Mouse (Mus musculus): ENCODE measurements around the gene Fxyd2. TPM values are rescaled to one million over a fixed set of nuclear protein-coding genes. Genes with fewer than 3 reads are reported as not detected.
A peak's percentile ranks its signal among the peaks of the same experiment; 100 is the strongest.

The Fxyd2 gene
- polyA plus RNA-seq, 1 experiment from 2014 or later, result 2.5 TPM

DNA sequence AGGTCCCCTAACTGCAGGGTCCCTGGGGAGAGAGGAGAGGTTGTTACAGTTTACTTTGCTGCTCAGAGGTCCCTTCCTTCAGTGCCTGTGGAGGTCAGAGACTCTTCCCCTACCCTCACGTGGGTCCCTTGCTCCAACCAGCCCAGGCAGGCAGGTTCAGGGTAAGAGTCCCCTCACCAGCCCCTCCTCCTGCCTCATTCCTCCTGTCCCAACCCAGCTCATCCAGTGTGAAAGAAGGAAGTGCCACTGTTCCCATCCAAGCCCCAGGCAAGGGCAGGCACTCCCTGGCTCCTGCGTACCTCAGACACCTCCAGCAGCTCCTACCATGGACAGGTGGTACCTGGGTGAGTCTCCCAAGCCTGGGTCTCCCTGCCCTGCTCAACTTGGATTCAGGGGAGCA lies 3.5 kb downstream of the Fxyd2 start:
- H3K9ac ChIP-seq (ENCODE audit: low read length), result no peak overlapping the region
- H3K27ac ChIP-seq (ENCODE audit: low read length), result no peak overlapping the region
- H3K27me3 ChIP-seq (ENCODE audit: control insufficient read depth, insufficient read depth, low read length), result peaks cover 20% of the 10 kb centered on the region; the same call in 1 of the 2 replicates
- H3K36me3 ChIP-seq (ENCODE audit: control insufficient read depth, insufficient read depth), result no peaks in the 10 kb centered on the region
- H3K9me3 ChIP-seq (replicated peaks; ENCODE audit: control insufficient read depth, low read length), result no peaks in the 10 kb centered on the region
- 0 out of 2 replicates have a peak, but pooled peaks have one; percentile 26 for ATAC-seq (replicated peaks; ENCODE audit: extremely low read depth, insufficient read depth, low FRiP score)
- H3K4me1 ChIP-seq (ENCODE audit: control insufficient read depth, insufficient read depth, low read length), result peaks cover under 1% of the 10 kb centered on the region; the same call in 1 of the 2 replicates
- 36% methylated on average over 2 of the region's 2 CpGs for WGBS
- no peak overlapping the region for H3K4me2 ChIP-seq (ENCODE audit: low read depth, low read length)
- no peak overlapping the region for H3K4me3 ChIP-seq (ENCODE audit: low read length)

DNA sequence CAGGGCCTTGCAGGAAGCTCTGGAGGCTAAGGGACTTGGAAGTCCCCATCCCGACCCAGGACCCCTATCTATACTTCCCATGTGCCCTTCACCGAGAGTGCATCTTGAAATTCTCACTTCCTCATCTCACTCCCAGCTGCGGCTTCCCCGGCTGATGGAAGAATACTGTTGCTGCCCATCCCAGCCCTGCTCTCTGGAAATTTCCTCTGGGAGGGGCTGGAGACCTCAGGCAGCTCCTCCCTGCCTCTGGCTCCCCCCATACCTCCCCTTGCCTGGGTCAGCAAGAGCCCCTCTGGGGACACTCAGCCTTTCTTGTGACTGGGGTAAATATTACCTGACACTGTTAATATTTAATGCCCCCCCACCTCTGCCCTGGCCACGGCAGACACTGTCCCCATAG lies 6.2 kb downstream of the Fxyd2 start:
- 48% methylated on average over 5 of the region's 5 CpGs for WGBS
- no peak overlapping the region for H3K27ac ChIP-seq (ENCODE audit: low read length)
- no peak overlapping the region for H3K4me3 ChIP-seq (ENCODE audit: low read length)
- H3K36me3 ChIP-seq (ENCODE audit: control insufficient read depth, insufficient read depth), result no peaks in the 10 kb centered on the region
- H3K9ac ChIP-seq (ENCODE audit: low read length), result no peak overlapping the region
- peaks cover 3% of the 10 kb centered on the region; the same call in 1 of the 2 replicates for H3K4me1 ChIP-seq (ENCODE audit: control insufficient read depth, insufficient read depth, low read length)
- no peak overlapping the region for H3K4me2 ChIP-seq (ENCODE audit: low read depth, low read length)
- ATAC-seq (replicated peaks; ENCODE audit: extremely low read depth, insufficient read depth, low FRiP score), result no peak
- H3K9me3 ChIP-seq (replicated peaks; ENCODE audit: control insufficient read depth, low read length), result no peaks in the 10 kb centered on the region
- peaks cover 18% of the 10 kb centered on the region; the same call in 1 of the 2 replicates for H3K27me3 ChIP-seq (ENCODE audit: control insufficient read depth, insufficient read depth, low read length)

DNA sequence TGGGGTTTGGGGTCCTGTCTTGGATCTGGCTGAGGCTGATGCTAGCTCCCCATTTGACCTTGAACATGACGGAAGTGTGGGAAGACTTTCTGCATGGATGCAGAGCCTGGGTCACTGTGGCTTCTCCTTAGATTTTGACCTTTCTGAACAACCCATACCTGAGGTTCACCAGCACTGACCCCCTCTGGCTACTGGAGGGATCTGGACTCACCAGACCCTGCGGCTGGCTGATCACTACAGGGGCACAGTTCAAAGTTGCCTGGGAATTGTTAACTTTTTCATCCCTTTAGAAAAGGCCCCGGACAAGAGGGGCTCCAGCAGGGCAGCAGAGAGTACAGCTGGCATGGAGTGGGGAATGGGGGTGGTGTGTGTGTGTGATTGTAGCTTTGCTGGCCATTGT lies 7.3 kb downstream of the Fxyd2 start:
- no peak overlapping the region for H3K4me2 ChIP-seq (ENCODE audit: low read depth, low read length)
- 78% methylated on average over 3 of the region's 3 CpGs for WGBS
- no peaks in the 10 kb centered on the region for H3K36me3 ChIP-seq (ENCODE audit: control insufficient read depth, insufficient read depth)
- no peaks in the 10 kb centered on the region for H3K9me3 ChIP-seq (replicated peaks; ENCODE audit: control insufficient read depth, low read length)
- peaks cover 18% of the 10 kb centered on the region; the same call in 1 of the 2 replicates for H3K27me3 ChIP-seq (ENCODE audit: control insufficient read depth, insufficient read depth, low read length)
- H3K4me3 ChIP-seq (ENCODE audit: low read length), result no peak overlapping the region
- no peak for ATAC-seq (replicated peaks; ENCODE audit: extremely low read depth, insufficient read depth, low FRiP score)
- no peak overlapping the region for H3K9ac ChIP-seq (ENCODE audit: low read length)
- H3K27ac ChIP-seq (ENCODE audit: low read length), result no peak overlapping the region
- H3K4me1 ChIP-seq (ENCODE audit: control insufficient read depth, insufficient read depth, low read length), result peaks cover 3% of the 10 kb centered on the region; the same call in 1 of the 2 replicates

DNA sequence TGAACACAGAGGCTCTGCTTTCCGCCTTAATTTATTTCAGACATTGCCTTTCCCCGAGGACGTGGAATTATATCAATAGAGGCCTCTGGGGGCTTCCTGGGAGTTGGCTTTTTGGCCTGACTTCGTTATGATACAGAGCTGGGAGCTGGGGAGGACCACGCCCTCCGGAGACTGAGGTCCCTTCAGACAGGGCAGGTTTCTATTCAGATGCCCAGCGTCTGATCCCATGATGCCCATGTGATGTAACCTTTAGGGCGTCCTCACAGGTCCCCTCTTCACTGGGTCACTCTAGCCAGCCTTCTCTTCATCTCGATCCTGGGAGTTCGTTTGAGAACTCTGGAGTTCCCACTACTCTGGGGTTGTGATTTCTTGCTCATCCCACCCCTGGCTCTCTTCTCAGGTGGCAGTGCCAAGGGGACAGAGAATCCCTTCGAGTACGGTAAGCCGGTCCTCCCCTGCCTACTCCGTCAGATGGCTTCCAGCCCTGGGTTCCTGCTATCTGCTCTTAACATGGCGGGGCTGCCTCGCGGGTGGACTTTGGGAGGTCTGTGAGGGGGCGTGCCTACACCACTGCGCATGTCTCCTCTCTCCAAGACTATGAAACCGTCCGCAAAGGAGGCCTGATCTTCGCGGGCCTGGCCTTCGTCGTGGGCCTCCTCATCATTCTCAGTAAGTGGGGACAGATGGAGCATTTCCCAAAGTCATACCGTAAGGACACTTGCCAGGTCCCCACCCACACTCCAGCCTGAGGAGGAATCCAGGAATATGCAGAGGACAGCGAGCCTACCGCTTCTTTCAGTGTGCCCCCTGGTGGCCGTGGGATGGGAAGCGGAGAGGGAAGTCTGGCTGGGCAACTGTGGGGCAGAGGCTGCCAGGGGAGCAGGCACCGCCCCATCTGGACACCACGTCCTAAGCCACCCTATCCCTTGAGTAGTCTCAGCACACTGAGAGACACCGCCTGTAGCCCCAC lies 8.5 kb downstream of the Fxyd2 start:
- Histone ChIP-seq H3K4me3 (ENCODE audit: low read length) (peak overlapping the region; percentile 27), H3K9me3 (replicated peaks; ENCODE audit: control insufficient read depth, low read length) (no peaks in the 10 kb centered on the region), H3K9ac (ENCODE audit: low read length) (no peak overlapping the region; the same call in 1 of the 2 replicates), H3K36me3 (ENCODE audit: control insufficient read depth, insufficient read depth) (no peaks in the 10 kb centered on the region), H3K27me3 (ENCODE audit: control insufficient read depth, insufficient read depth, low read length) (peaks cover 16% of the 10 kb centered on the region; the same call in 1 of the 2 replicates), H3K4me2 (ENCODE audit: low read depth, low read length) (peak overlapping the region; percentile 64), H3K4me1 (ENCODE audit: control insufficient read depth, insufficient read depth, low read length) (peaks cover 8% of the 10 kb centered on the region), H3K27ac (ENCODE audit: low read length) (no peak overlapping the region)
- 37% methylated on average over 33 of the region's 33 CpGs for WGBS
- peak; percentile 50; the same call in 1 of the 2 replicates for ATAC-seq (replicated peaks; ENCODE audit: extremely low read depth, insufficient read depth, low FRiP score)

DNA sequence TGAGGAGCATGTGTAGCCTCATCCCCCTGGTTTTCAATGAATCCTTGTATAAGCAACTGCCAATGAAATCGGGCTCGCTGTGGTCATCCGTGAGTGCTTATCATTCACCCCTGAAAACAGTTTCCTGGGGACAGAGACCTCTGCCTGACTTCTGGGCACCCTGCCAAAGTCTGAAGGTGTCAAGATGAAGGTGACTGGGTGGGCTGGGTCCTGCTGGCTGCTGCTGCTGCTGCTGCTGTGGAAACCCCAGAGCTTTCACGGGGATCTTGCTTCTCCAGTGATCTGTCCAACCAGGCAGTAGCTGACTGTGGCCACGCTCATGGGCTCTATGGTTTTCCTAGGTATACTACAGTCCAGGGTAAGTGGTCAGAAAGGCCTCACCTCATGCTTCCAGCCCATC lies 10.7 kb downstream of the Fxyd2 start:
- no peak overlapping the region for H3K4me2 ChIP-seq (ENCODE audit: low read depth, low read length)
- H3K27me3 ChIP-seq (ENCODE audit: control insufficient read depth, insufficient read depth, low read length), result peaks cover 10% of the 10 kb centered on the region; the same call in 1 of the 2 replicates
- 57% methylated on average over 5 of the region's 5 CpGs for WGBS
- no peak overlapping the region for H3K4me3 ChIP-seq (ENCODE audit: low read length)
- H3K9ac ChIP-seq (ENCODE audit: low read length), result no peak overlapping the region
- no peak for ATAC-seq (replicated peaks; ENCODE audit: extremely low read depth, insufficient read depth, low FRiP score)
- H3K4me1 ChIP-seq (ENCODE audit: control insufficient read depth, insufficient read depth, low read length), result peaks cover 8% of the 10 kb centered on the region
- no peak overlapping the region for H3K27ac ChIP-seq (ENCODE audit: low read length)
- no peaks in the 10 kb centered on the region for H3K9me3 ChIP-seq (replicated peaks; ENCODE audit: control insufficient read depth, low read length)
- no peaks in the 10 kb centered on the region for H3K36me3 ChIP-seq (ENCODE audit: control insufficient read depth, insufficient read depth)

DNA sequence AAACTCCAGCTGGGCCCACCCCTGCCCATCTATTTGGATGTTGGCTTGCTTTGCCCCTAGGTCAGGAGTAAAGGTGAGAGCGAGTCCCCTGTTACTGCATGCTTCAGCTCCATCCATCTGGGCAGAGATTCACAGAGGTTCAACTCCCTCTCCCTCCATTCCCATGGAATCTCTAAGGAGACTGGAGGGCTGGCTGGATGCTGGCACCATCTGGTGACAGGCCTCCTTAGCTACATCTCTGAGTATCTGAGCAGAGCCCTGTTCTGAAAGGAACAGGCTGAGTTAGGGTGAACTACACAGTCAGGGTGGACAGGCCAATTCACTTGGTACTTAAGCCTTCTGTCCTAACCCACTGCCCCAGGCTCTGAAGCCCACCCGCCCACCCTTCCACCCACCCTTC lies 11.1 kb downstream of the Fxyd2 start:
- no peak overlapping the region for H3K4me3 ChIP-seq (ENCODE audit: low read length)
- H3K27ac ChIP-seq (ENCODE audit: low read length), result no peak overlapping the region
- no peak for ATAC-seq (replicated peaks; ENCODE audit: extremely low read depth, insufficient read depth, low FRiP score)
- peaks cover 8% of the 10 kb centered on the region for H3K4me1 ChIP-seq (ENCODE audit: control insufficient read depth, insufficient read depth, low read length)
- no peaks in the 10 kb centered on the region for H3K9me3 ChIP-seq (replicated peaks; ENCODE audit: control insufficient read depth, low read length)
- H3K4me2 ChIP-seq (ENCODE audit: low read depth, low read length), result no peak overlapping the region
- no peaks in the 10 kb centered on the region for H3K36me3 ChIP-seq (ENCODE audit: control insufficient read depth, insufficient read depth)
- peaks cover 9% of the 10 kb centered on the region; the same call in 1 of the 2 replicates for H3K27me3 ChIP-seq (ENCODE audit: control insufficient read depth, insufficient read depth, low read length)
- no peak overlapping the region for H3K9ac ChIP-seq (ENCODE audit: low read length)
- 73% methylated on average over 2 of the region's 2 CpGs for WGBS

DNA sequence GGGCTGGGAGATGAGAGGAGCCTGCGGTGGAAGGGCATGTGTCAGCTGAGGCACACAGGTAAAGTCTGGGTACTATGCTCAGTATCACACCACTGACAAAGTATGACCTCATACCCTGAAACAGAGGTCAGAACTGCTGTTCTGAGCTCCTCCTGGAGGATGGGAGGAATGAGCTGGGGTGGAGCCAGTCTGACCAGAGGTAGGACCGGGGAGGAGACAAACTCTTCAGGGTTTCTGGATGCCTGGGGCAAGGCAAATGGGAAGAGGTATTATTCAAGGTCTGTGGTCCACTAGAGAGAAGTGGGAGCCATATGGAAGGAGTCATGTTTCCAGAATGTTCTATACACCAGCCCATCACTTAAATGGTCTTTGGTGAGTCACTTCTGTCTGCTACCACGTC lies 11.6 kb downstream of the Fxyd2 start:
- H3K9ac ChIP-seq (ENCODE audit: low read length), result no peak overlapping the region
- no peak for ATAC-seq (replicated peaks; ENCODE audit: extremely low read depth, insufficient read depth, low FRiP score)
- WGBS, result 62% methylated on average over 3 of the region's 3 CpGs
- no peak overlapping the region for H3K4me2 ChIP-seq (ENCODE audit: low read depth, low read length)
- H3K9me3 ChIP-seq (replicated peaks; ENCODE audit: control insufficient read depth, low read length), result no peaks in the 10 kb centered on the region
- H3K27me3 ChIP-seq (ENCODE audit: control insufficient read depth, insufficient read depth, low read length), result peaks cover 9% of the 10 kb centered on the region; the same call in 1 of the 2 replicates
- no peaks in the 10 kb centered on the region for H3K36me3 ChIP-seq (ENCODE audit: control insufficient read depth, insufficient read depth)
- H3K4me3 ChIP-seq (ENCODE audit: low read length), result no peak overlapping the region
- H3K27ac ChIP-seq (ENCODE audit: low read length), result no peak overlapping the region
- peaks cover 8% of the 10 kb centered on the region for H3K4me1 ChIP-seq (ENCODE audit: control insufficient read depth, insufficient read depth, low read length)

DNA sequence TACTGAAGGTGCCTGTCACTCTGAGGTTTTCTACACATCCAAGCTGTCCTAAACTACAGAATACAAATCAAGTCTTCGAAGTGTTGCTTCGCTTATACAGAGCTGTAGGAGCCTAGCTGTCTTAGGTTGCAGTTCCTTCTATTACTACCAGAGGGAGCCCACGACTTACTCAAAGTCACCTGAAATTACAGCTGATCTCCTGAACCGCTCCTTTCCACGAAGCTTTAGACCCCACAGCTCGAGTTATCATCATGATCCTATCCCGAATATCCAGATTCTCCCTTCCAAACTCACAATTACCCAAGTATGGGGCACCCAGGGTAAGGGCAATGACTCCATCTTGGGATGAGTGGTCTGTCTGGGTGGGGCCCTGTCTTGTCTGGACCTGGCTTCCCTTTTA lies 12.3 kb downstream of the Fxyd2 start:
- no peaks in the 10 kb centered on the region for H3K9me3 ChIP-seq (replicated peaks; ENCODE audit: control insufficient read depth, low read length)
- H3K27ac ChIP-seq (ENCODE audit: low read length), result no peak overlapping the region
- H3K4me3 ChIP-seq (ENCODE audit: low read length), result no peak overlapping the region
- 23% methylated on average over 7 of the region's 7 CpGs for WGBS
- H3K4me1 ChIP-seq (ENCODE audit: control insufficient read depth, insufficient read depth, low read length), result peaks cover 8% of the 10 kb centered on the region
- 0 out of 2 replicates have a peak, but pooled peaks cover 4% of the 10 kb centered on the region for H3K27me3 ChIP-seq (ENCODE audit: control insufficient read depth, insufficient read depth, low read length)
- H3K36me3 ChIP-seq (ENCODE audit: control insufficient read depth, insufficient read depth), result no peaks in the 10 kb centered on the region
- peak overlapping the region; percentile 47 for H3K4me2 ChIP-seq (ENCODE audit: low read depth, low read length)
- 0 out of 2 replicates have a peak, but pooled peaks have one; percentile 29 for ATAC-seq (replicated peaks; ENCODE audit: extremely low read depth, insufficient read depth, low FRiP score)
- H3K9ac ChIP-seq (ENCODE audit: low read length), result no peak overlapping the region

DNA sequence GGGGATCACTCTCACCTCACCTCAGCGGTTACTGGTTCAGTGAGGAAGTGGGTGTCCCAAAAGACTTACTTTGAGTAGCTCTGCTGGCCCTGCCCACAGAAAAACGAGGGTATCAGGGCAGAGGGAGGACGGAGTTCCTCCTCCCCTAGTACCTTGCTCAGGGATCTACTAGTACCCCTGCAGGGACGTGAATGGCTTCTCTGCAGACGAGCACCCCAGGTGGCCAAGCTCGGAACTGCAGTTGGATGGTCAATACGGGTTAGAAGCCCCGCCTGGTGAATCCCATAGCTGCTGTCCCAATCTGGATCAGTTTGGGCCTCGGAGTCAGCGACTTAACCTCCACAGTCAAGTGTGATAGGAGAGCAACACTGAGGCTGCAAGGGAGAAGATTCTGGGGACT lies 12.8 kb downstream of the Fxyd2 start:
- Histone ChIP-seq H3K36me3 (ENCODE audit: control insufficient read depth, insufficient read depth) (no peaks in the 10 kb centered on the region), H3K4me3 (ENCODE audit: low read length) (no peak overlapping the region), H3K9me3 (replicated peaks; ENCODE audit: control insufficient read depth, low read length) (no peaks in the 10 kb centered on the region), H3K27ac (ENCODE audit: low read length) (no peak overlapping the region), H3K27me3 (ENCODE audit: control insufficient read depth, insufficient read depth, low read length) (0 out of 2 replicates have a peak, but pooled peaks cover 4% of the 10 kb centered on the region), H3K9ac (ENCODE audit: low read length) (no peak overlapping the region), H3K4me1 (ENCODE audit: control insufficient read depth, insufficient read depth, low read length) (peaks cover 8% of the 10 kb centered on the region), H3K4me2 (ENCODE audit: low read depth, low read length) (peak overlapping the region; percentile 47)
- 3% methylated on average over 10 of the region's 10 CpGs for WGBS
- ATAC-seq (replicated peaks; ENCODE audit: extremely low read depth, insufficient read depth, low FRiP score), result no peak
